ENCODE assay signal across 27 mouse cellular contexts in genomic region chr15:43403585-43403984, GRCm38 (mm10).
"Had no signal": no experiment of that assay in that cellular context is flagged by ENCODE, and none has a peak within 500 bp of the region (broad histone marks: within the 10 kb centered on the region; RNA-seq: fewer than 3 reads in every experiment).

No protein-coding gene starts in this region.

- DNase-seq: gastrocnemius, adult 2 months; gastrocnemius, postnatal 10 days; gastrocnemius, postnatal 25 days; heart, adult 18-20 months; heart, postnatal 10 days; heart, postnatal 4 days; kidney, postnatal 10 days; kidney, postnatal 4 days; liver; liver, embryonic 13.5 days; liver, postnatal 0 days; lung, adult 2 months had no signal

- H3K27me3 ChIP-seq: heart, embryonic 12.5 days; hindbrain, embryonic 12.5 days; intestine, embryonic 15.5 days; limb, embryonic 12.5 days; liver, embryonic 13.5 days; liver, embryonic 15.5 days had no signal

- H3K4me1 ChIP-seq: heart, embryonic 10.5 days; heart, embryonic 12.5 days; hindbrain, embryonic 10.5 days; hindbrain, embryonic 12.5 days; intestine, embryonic 15.5 days; limb, embryonic 12.5 days; liver, embryonic 13.5 days; liver, embryonic 15.5 days had no signal

- ATAC-seq: hindbrain, embryonic 16.5 days; inflammation-experienced regulatory T-cells, adult 6 months; intestine, embryonic 15.5 days; intestine, postnatal 0 days; liver, postnatal 0 days had no signal

- H3K9me3 ChIP-seq: heart, embryonic 10.5 days; heart, embryonic 12.5 days; hindbrain, embryonic 10.5 days; hindbrain, embryonic 12.5 days; intestine, embryonic 15.5 days; limb, embryonic 10.5 days; limb, embryonic 12.5 days; liver, embryonic 13.5 days; liver, embryonic 15.5 days had no signal

- H3K4me3 ChIP-seq: gastrocnemius, adult 2 months; heart, embryonic 10.5 days; heart, embryonic 12.5 days; hindbrain, embryonic 10.5 days; hindbrain, embryonic 12.5 days; intestine, embryonic 15.5 days; layer of hippocampus, adult 2 months; left cerebral cortex, adult 2 months; limb, embryonic 10.5 days; limb, embryonic 12.5 days; liver, embryonic 13.5 days; liver, embryonic 15.5 days had no signal

- H3K27ac ChIP-seq: gastrocnemius, adult 2 months; heart, embryonic 10.5 days; hindbrain, embryonic 10.5 days; hindbrain, embryonic 12.5 days; hindbrain, embryonic 14.5 days; intestine, embryonic 15.5 days; layer of hippocampus, adult 2 months; left cerebral cortex, adult 2 months; limb, embryonic 10.5 days; limb, embryonic 12.5 days; liver, embryonic 13.5 days; liver, embryonic 15.5 days had no signal

- H3K36me3 ChIP-seq: heart, embryonic 10.5 days; heart, embryonic 12.5 days; hindbrain, embryonic 10.5 days; hindbrain, embryonic 12.5 days; intestine, embryonic 15.5 days; limb, embryonic 10.5 days; limb, embryonic 12.5 days; liver, embryonic 13.5 days; liver, embryonic 15.5 days had no signal

- H3K9ac ChIP-seq: heart, embryonic 12.5 days; hindbrain, embryonic 12.5 days; hindbrain, embryonic 14.5 days; intestine, embryonic 15.5 days; limb, embryonic 12.5 days; liver, embryonic 13.5 days; liver, embryonic 15.5 days; liver, postnatal 0 days had no signal

- H3K4me2 ChIP-seq: heart, embryonic 12.5 days; hindbrain, embryonic 12.5 days; hindbrain, embryonic 14.5 days; intestine, embryonic 15.5 days; limb, embryonic 12.5 days; liver, embryonic 11.5 days; liver, embryonic 13.5 days; liver, embryonic 15.5 days had no signal
